Comparison of ENCODE assay signal across 9 mouse cellular contexts in genomic region chr10:90674362-90674761, GRCm38 (mm10).
A peak's percentile ranks its signal among the peaks of the same experiment; 100 is the strongest.
DNase-seq lines count a peak whose midpoint lies in the region.
"Had no signal": no experiment of that assay in that cellular context is flagged by ENCODE, and none has a peak within 500 bp of the region (broad histone marks: within the 10 kb centered on the region; RNA-seq: fewer than 3 reads in every experiment).

No protein-coding gene starts in this region.

- intact Hi-C loops in left cerebral cortex, postnatal 25 days (cut with DNase I), result loop anchor here (10.0 kb wide), 1 partner anchor 370 kb away; no protein-coding TSS in a partner anchor

- peak; percentile 45 to 51 for DNase-seq in cerebellum, postnatal 25 days
- DNase-seq in cerebellum, postnatal 4 days (ENCODE audit: low spot score in 2 of 2), result no peak
- DNase-seq in right cerebral cortex, adult 18-20 months, result peak; percentile 91
- DNase-seq in right cerebral cortex, postnatal 4 days, result no peak
- peak; percentile 83 to 96 for DNase-seq in left cerebral cortex, postnatal 25 days (ENCODE audit: low spot score in 2 of 2)
- no peak for DNase-seq in cerebellum, adult 8-10 months
- DNase-seq in natural killer cell, adult 2 months (ENCODE audit: low spot score in 2 of 2), result no peak
- no peak for DNase-seq in thymus, postnatal 36 days
- DNase-seq: cerebellum, adult 9-11 months had no signal

Comparison
In these comparisons a context has a peak if more than half of its experiments do, and no peak if none do; other contexts are left out.
1. DNase-seq: peak in cerebellum, postnatal 25 days (2 of 2), right cerebral cortex, adult 18-20 months (single experiment) and left cerebral cortex, postnatal 25 days (2 of 2); none in cerebellum, postnatal 4 days (0 of 2), right cerebral cortex, postnatal 4 days (single experiment), cerebellum, adult 8-10 months (single experiment), natural killer cell, adult 2 months (0 of 2) and thymus, postnatal 36 days (0 of 2).